Mouse (Mus musculus) stomach, embryonic 16.5 days (tissue): ENCODE results near the gene Gm10638. TPM values are rescaled to one million over a fixed set of nuclear protein-coding genes. Genes with fewer than 3 reads are reported as not detected.

Experiments
- ATAC-seq: fragments of 200-750 bp; cut with Nextera tagmentation; 2 replicates; pipeline ENCODE4 v1.8.0; 2017; ENCODE audit warnings: moderate number of reproducible peaks, moderate TSS enrichment; ENCODE audit not compliant: insufficient read depth, low FRiP score
- H3K27ac ChIP-seq: fragments of 300-500 bp; sonication (generic); 2 replicates; pipeline ENCODE4 v1.5.1; 2014; ENCODE audit warnings: low read length
- H3K27me3 ChIP-seq: fragments of 300-500 bp; sonication (generic); 2 replicates; pipeline ENCODE4 v1.6.1; 2014; ENCODE audit warnings: low read length, control low read depth, mixed read lengths; ENCODE audit not compliant: control insufficient read depth, insufficient read depth
- H3K36me3 ChIP-seq: fragments of 300-500 bp; sonication (generic); 2 replicates; pipeline ENCODE4 v1.6.1; 2014; ENCODE audit warnings: low read length; ENCODE audit not compliant: control insufficient read depth, insufficient read depth
- H3K4me1 ChIP-seq: fragments of 300-500 bp; sonication (generic); 2 replicates; pipeline ENCODE4 v1.6.1; 2014; ENCODE audit warnings: low read length, control low read depth, mixed read lengths; ENCODE audit not compliant: control insufficient read depth, insufficient read depth
- H3K4me2 ChIP-seq: fragments of 300-500 bp; sonication (generic); 2 replicates; pipeline ENCODE4 v1.6.1; 2014; ENCODE audit warnings: low read depth, low read length, mixed read lengths
- H3K4me3 ChIP-seq: fragments of 300-500 bp; sonication (generic); replicated peaks from 2 replicates; pipeline ENCODE4 v1.5.1; 2014; ENCODE audit warnings: mild to moderate bottlenecking, low read length
- H3K9ac ChIP-seq: fragments of 300-500 bp; sonication (generic); 2 replicates; pipeline ENCODE4 v1.6.1; 2014; ENCODE audit warnings: low read length
- H3K9me3 ChIP-seq: fragments of 300-500 bp; sonication (generic); replicated peaks from 2 replicates; pipeline ENCODE4 v1.6.1; 2016; ENCODE audit warnings: low read length, control low read depth; ENCODE audit not compliant: control insufficient read depth
- WGBS: fragments of 180-500 bp; shearing (Covaris S2); extraction: QIAGEN DNeasy Blood & Tissue Kit; methylation state at CpG from one replicate; pipeline ENCODE4 v1.1.7; 2014; 5-methylcytosine and 5-hydroxymethylcytosine counted together
- polyA plus RNA-seq: library from polyadenylated mRNA; unstranded; fragments of >200 nt; fragmentation: Nextera tagmentation; extraction: Ambion mirVana; gene quantifications from 2 replicates; pipeline ENCODE4 v1.2.1, GENCODE M21; 2015

Gm10638 gene
- 1.8 and 2.2 TPM in 2 replicates for polyA plus RNA-seq

DNA sequence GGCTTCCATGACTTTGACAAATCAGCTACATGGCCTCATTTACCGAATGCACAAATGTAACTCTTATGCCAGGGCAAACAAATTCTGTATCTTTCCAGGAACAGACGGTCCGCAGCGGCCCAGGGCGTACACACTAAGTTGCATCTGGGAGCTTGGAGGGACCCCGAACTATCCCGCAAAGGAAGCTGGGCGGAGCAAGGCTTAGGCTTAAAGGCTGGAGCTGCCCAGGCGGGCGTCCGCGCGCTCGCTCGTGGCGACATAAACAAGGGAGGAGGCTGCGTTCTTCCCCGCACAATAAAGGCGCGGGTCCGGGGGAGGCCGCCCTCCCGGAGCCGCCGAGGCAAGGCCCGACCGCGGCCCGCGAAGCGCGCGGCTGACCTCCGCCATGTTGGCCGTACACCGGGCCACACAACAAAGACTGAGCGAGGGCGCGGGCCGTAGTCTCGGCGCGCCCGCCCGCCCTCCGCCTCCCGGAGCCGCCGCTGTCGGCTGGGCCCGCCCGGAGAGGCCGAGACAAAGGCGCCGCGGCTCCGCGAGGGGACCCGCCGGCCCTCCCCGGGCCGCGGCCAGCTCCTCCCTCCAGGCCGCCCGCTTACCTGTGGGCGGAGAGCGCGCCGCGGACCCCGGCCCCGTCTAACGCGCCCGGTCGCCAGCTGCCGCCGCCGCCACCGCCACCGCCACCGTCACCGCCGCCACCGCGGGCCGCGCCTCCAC lies at the start of gene Gm10638, which contains the start of gene Siah1a:
Gene Gm10638 (plus strand): TSS at position 479 of the 714 bp plus-strand sequence.
Gene Siah1a (minus strand): TSS at position 714 of the 714 bp plus-strand sequence.
- WGBS: under 1% methylated on average over 60 of the region's 88 CpGs
- peak within 1 kb of the TSS; percentile 68 for H3K4me3 ChIP-seq
- H3K27me3 ChIP-seq: no peaks in the 10 kb centered on the region
- peak; percentile 85 for ATAC-seq
- peak within 1 kb of the TSS; percentile 97 for H3K9ac ChIP-seq
- no peaks in the 10 kb centered on the region; the same call in 1 of the 2 replicates for H3K9me3 ChIP-seq
- peak within 1 kb of the TSS; percentile 95 for H3K27ac ChIP-seq
- peak within 1 kb of the TSS; percentile 86 for H3K4me2 ChIP-seq
- H3K36me3 ChIP-seq: no peaks in the 10 kb centered on the region
- peaks cover 11% of the 10 kb centered on the region for H3K4me1 ChIP-seq

DNA sequence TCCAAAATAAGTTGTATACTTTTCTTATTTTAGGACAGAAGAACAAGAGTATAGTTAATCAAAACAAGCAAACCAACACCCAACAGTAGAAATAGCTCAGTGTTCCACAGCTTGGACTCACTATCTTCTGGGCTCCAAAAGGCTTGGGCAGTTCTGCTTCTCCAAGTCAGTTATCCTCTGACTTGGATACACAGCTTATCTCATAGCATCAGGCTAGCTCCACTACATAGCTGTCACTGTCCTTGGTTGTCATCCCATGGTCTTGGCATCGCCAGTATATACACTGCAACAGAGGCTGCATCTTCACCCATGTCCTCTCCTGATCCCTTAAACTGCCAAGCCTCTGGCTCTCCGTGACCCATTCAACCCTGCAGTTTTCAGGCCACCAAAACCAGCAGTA lies 49.8 kb upstream of the Gm10638 start:
- Histone ChIP-seq H3K4me2 (no peak overlapping the region), H3K27me3 (no peaks in the 10 kb centered on the region), H3K9me3 (no peaks in the 10 kb centered on the region), H3K27ac (no peak overlapping the region), H3K4me3 (no peak overlapping the region), H3K4me1 (no peaks in the 10 kb centered on the region), H3K9ac (no peak overlapping the region), H3K36me3 (no peaks in the 10 kb centered on the region)
- ATAC-seq: no peak
- 88% methylated on average over 2 of the region's 2 CpGs for WGBS

- H3K27ac ChIP-seq: no peak overlapping the region
- no peak overlapping the region for H3K4me2 ChIP-seq
- WGBS: 74% methylated on average over 1 of the region's 1 CpGs
- no peak overlapping the region for H3K4me3 ChIP-seq
- H3K9me3 ChIP-seq: no peaks in the 10 kb centered on the region
- H3K27me3 ChIP-seq: no peaks in the 10 kb centered on the region
- H3K4me1 ChIP-seq: no peaks in the 10 kb centered on the region
- no peak for ATAC-seq
- no peaks in the 10 kb centered on the region for H3K36me3 ChIP-seq
- no peak overlapping the region for H3K9ac ChIP-seq
These were observed 46.6 kb upstream of the Gm10638 start for GRCm38 (mm10) chr8:86698811-86699421.

DNA sequence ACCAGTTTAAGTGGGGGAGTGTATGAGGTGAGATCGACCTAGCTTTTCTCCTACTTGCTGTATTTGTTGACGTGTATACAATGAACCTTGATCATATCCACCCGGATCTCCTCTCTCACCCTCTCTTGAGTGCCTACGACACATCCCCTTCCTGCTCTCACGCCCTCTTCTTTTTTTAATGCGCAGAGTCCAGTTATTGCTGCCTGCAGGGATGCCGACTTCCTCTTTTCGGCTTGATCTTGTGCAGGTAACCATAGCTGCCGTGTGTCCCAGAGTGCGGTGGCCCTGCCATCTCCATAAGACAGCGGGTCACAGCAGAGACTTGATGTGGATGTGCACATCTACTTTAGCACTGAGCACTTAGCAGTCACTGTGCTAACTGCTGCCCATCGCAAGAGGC lies 46.0 kb upstream of the Gm10638 start:
- Histone ChIP-seq H3K27me3 (no peaks in the 10 kb centered on the region), H3K27ac (no peak overlapping the region), H3K4me1 (no peaks in the 10 kb centered on the region), H3K9ac (no peak overlapping the region), H3K9me3 (no peaks in the 10 kb centered on the region), H3K4me3 (no peak overlapping the region), H3K36me3 (no peaks in the 10 kb centered on the region), H3K4me2 (no peak overlapping the region)
- WGBS: 85% methylated on average over 12 of the region's 12 CpGs
- ATAC-seq: no peak

DNA sequence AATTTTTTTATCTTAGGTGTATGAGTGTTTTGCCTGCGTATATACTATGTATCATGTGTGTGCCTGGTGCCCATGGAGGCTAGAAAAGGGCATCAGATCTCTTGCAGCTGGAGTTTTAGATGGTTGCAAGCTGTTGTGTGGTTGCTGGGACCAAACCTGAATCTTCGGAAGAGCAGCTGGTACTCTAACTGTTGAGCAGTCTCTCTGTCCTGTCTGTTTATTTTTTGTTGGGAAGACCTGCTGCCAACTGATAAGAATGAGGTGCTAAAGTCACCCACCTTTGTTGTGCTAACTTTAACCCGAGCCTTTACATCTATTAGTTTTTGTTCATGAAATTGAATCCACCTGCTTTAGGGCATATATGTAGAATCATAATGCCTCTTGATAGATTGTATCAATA lies 43.0 kb upstream of the Gm10638 start:
- no peak for ATAC-seq
- H3K4me2 ChIP-seq: no peak overlapping the region
- no peaks in the 10 kb centered on the region for H3K36me3 ChIP-seq
- H3K9me3 ChIP-seq: no peaks in the 10 kb centered on the region
- no peaks in the 10 kb centered on the region for H3K27me3 ChIP-seq
- H3K27ac ChIP-seq: no peak overlapping the region
- no peak overlapping the region for H3K4me3 ChIP-seq
- 69% methylated on average over 3 of the region's 3 CpGs for WGBS
- no peak overlapping the region for H3K9ac ChIP-seq
- no peaks in the 10 kb centered on the region for H3K4me1 ChIP-seq

GRCm38 (mm10) chr8:86705317-86705716 lies 40.2 kb upstream of the Gm10638 start:
- no peaks in the 10 kb centered on the region for H3K4me1 ChIP-seq
- no peak for ATAC-seq
- H3K27me3 ChIP-seq: no peaks in the 10 kb centered on the region
- no peak overlapping the region for H3K27ac ChIP-seq
- WGBS: 84% methylated on average over 3 of the region's 3 CpGs
- H3K36me3 ChIP-seq: no peaks in the 10 kb centered on the region
- no peak overlapping the region for H3K9ac ChIP-seq
- H3K9me3 ChIP-seq: no peaks in the 10 kb centered on the region
- H3K4me3 ChIP-seq: no peak overlapping the region
- H3K4me2 ChIP-seq: no peak overlapping the region

DNA sequence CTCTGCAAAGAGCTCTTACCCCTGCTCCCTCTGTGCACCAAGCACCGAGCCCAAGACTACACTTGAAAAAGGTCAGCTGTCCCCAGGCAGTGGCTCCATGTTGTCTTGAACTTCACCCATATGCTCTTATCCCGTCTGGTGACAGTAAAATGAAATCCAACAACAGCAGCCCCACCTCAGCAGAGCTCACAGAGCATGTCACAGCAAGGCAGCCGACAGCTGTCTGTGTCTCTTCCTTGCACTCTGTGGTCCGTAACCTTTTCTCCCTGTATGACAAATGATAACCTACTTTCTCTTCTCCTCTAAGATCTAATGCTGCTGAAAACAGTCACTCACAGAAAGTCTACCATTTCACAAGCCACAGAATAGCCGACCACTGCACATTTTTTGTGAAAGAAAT lies 38.7 kb upstream of the Gm10638 start:
- Histone ChIP-seq H3K4me1 (no peaks in the 10 kb centered on the region), H3K4me3 (no peak overlapping the region), H3K36me3 (no peaks in the 10 kb centered on the region), H3K9me3 (no peaks in the 10 kb centered on the region), H3K9ac (no peak overlapping the region), H3K4me2 (no peak overlapping the region), H3K27me3 (no peaks in the 10 kb centered on the region), H3K27ac (no peak overlapping the region)
- ATAC-seq: no peak
- 71% methylated on average over 5 of the region's 5 CpGs for WGBS

DNA sequence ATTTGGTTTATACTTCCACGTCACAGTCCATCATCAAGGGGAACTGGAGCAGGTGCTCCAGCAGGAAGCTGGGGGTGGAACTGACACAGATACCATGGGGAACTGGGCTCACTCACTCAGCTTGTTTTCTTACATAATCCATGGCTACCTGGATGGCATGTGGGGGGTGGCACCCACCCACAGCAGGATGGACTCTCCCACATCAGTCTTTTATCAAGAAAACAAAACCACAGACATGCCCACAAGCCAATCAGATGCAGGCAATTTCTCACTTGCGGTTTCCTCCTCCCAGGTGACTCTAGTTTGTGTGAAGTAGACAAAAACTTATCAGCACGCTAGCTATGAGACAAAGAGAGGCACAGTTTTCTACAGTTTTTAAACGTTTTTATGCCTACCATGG lies 37.6 kb upstream of the Gm10638 start:
- Histone ChIP-seq H3K27me3 (no peaks in the 10 kb centered on the region), H3K27ac (no peak overlapping the region), H3K9ac (no peak overlapping the region), H3K36me3 (no peaks in the 10 kb centered on the region), H3K9me3 (no peaks in the 10 kb centered on the region), H3K4me2 (no peak overlapping the region), H3K4me3 (no peak overlapping the region), H3K4me1 (no peaks in the 10 kb centered on the region)
- no peak for ATAC-seq
- 57% methylated on average over 4 of the region's 4 CpGs for WGBS

DNA sequence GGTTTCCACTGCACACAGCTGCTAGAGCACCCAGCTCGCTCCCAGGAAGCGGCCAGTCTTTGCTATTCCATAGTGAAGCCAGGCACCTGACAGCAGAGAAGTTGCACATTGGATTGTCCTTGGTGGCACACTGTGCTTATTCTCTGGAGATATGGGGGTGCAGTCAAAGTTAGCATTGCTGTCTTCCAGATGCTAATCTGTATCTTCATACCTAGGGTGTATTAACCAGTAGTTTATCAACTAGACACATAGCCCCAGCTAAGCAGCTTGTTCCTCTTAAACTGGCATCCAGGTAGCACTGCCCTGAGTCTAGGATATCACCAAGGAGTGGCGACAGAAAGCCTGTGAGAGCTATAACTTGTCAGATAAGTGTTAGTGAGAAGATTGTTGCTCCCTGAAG lies 32.9 kb upstream of the Gm10638 start:
- Histone ChIP-seq H3K27me3 (no peaks in the 10 kb centered on the region), H3K4me3 (no peak overlapping the region), H3K4me1 (no peaks in the 10 kb centered on the region), H3K4me2 (no peak overlapping the region), H3K27ac (no peak overlapping the region), H3K9me3 (no peaks in the 10 kb centered on the region), H3K9ac (no peak overlapping the region), H3K36me3 (peaks cover 4% of the 10 kb centered on the region; the same call in 1 of the 2 replicates)
- 87% methylated on average over 3 of the region's 3 CpGs for WGBS
- ATAC-seq: no peak
